Mouse (Mus musculus): ENCODE measurements at regions not wholly inside any gene's neighbourhood (a gene's known extent, or its start where the extent isn't known, plus 50 kb on each side); places are given as distances from the start of the nearest gene placed in this dataset.

DNA sequence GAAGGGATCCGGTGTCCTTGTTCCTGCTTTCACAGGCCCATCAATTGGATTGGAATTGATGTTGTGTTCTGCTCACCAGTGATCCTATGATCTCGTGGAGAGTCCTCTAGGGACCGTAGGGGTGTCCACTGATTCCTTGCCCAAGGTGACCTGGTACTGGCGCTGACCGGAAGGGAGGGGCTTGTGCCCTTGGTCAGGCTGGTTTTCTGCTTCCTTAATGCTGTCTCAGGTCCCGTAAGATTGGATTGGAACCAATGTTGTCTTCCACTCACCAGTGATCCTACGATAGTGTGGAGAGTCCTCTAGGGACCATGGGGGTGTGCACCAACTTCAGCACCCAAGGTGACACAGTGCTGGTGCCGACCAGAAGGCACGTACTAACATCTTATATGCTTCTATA, 324.9 kb upstream of the Ptchd4 start:
- DNase-seq (ENCODE audit: low spot score) = no peak

GRCm38 (mm10) chr17:42008415-42008814, 307.3 kb upstream of the Ptchd4 start:
- DNase-seq (ENCODE audit: low spot score) = no peak

GRCm38 (mm10) chr17:42024295-42024694, 291.5 kb upstream of the Ptchd4 start:
- DNase-seq (ENCODE audit: low spot score) = no peak

- no peak for DNase-seq (ENCODE audit: low spot score)
Measured at GRCm38 (mm10) chr17:42027253-42027652, 288.5 kb upstream of the Ptchd4 start.

DNA sequence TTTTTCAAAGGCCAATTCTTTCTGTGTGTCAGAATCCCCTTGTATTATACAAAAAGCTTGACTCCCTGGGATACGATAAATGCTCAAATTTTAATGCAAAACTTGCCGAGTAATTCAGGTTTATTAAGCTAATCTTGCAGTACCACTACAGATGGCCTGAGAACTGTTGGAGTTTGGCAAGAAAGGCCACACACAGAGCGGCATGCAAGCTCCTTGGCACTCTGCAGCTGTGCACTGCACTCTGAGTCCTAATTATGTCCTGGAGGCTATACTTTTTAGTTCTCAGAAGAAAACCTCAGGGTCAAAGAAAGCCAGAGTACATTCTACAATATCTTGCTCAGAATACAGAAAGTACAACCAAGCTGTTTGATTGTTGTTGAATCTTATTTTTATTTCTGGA, 286.3 kb upstream of the Ptchd4 start:
- DNase-seq (ENCODE audit: low spot score) = no peak

DNA sequence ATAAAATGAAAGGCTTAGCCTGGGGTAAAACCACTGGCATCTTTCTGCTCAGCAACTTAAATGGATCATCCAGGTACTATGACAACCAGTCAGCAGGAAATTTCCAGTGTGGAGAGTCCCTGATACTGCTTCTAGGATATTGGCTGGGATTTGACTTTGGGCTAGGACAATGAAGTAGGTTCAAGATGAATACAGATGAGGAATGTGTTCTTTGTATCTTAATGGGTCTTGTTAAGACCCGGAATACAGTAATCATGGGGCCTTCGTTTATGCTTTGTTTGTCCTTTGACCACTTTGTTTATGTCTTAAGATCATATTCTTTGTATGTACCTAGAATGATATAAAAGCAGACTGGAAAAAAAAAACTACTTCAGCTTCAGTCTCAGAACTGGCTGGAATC, 278.7 kb upstream of the Ptchd4 start:
- DNase-seq (ENCODE audit: low spot score) = no peak

DNA sequence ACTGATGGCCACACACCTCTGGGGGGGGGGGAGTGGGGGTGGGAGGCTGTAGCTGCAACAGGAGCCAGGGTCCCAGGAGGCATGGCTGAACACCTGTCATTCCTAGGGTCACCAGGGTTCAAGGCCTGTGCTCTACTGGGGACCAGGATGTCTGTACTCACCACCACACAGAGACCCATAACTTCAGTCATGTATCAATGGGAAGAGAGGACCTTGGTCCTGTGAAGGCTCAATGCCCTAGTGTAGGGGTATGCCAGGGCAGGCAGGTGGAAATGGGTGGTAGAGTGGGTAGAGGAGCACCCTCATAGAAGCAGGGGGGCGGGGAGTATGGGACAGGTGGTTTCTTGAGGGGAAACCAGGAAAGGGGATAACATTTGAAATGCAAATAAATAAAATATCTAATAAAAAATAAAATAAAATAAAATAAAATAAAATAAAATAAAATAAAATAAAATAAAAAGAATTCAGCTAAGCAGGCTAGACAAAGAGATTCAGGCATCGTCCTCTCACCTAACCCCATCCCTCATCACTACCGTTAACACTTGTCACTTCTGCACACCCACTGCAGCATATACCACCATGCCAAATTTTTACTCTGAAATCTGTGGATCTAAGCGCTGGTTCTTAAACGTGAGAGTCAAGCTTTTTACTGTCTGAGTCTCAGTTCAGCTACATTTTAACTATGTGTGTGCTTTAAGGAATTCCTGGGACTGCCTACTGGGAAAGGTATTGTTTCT, 265.8 kb upstream of the Ptchd4 start:
- no peak for DNase-seq (ENCODE audit: low spot score)

GRCm38 (mm10) chr17:42090764-42091452, 224.8 kb upstream of the Ptchd4 start:
- no peak for DNase-seq (ENCODE audit: low spot score)

DNA sequence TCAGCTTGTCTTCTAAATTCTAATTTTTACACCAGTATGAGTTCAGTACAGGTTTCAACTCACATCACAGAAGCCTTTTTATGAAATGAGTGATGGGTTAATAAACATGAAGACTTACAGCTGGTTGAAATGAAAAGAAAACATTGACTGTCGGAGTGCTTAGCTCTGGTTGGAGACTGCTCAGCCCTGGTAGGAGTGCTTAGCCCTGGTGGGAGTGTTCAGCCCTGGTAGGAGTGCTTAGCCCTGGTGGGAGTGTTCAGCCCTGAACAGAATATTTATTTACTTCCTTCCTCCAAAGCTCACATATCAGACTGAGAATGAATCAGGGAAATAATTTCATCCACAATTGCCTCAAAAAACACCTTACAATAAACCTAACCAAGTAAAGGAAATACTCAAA, 202.1 kb upstream of the Ptchd4 start:
- DNase-seq (ENCODE audit: low spot score) = no peak

GRCm38 (mm10) chr17:42120759-42121158, 195.0 kb upstream of the Ptchd4 start:
- no peak for DNase-seq (ENCODE audit: low spot score)

DNA sequence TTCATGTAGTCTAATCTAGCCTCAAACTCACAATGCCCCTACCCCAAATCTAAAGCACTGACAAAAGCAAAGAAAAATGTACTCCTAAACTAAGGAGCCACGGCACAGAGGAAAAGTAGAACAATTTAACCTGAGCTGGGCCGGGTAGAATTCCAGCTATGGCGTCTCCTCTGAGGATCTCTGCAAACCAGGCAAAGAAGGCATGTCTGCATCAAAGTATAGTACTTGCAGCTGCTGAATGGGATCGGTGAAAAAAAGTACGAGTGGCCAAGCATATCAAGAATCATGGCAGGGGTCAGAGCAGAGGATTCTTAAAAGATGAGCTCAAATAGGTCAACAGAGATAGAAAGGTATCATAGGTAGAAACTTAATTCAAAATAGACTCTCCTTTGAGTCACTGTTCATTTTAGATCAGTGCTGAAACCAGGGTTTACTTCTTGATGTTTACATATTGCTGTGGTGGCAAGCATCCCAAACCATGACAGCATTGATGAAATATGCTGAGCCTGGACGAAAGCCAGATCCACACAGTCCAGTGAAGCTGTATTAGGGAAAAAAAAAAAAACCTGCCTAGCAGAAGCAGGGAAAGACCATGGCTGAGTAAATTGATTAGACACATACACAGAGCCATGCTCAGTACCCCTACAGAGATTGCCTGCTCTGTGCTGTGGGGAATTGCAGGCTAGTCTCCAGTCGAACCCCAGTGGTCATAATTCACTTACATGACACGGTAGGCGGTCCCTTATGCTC, 189.1 kb upstream of the Ptchd4 start:
- DNase-seq (ENCODE audit: low spot score) = peak; percentile 2

DNA sequence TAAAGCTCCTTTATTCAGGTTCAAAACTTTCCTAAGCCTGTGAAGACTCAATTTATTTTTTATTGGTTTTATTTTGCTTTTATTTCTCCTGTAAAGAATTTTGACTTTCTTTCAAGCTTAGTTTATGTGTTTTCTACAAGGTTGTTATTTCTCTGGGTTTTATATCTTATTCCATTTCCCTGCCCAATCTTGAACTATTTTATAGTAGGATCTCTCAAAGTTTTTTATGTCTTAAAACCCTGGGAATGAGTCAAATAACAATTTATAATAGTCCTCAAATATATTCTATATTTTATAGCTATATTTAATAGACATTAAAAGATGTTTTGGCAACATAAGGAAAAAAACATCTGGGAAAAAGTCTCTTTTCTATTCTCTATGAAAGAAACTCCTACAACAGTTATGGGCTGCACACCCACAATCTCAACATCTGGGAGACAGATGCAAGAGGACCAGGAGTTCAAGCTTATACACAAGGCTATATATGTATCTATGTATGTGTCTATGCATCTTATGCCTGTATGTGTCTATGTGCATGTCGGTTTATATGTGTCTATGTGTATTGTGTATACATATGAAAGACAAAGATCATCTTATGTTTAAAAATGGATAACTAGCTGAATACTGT, 146.2 kb upstream of the Ptchd4 start:
- no peak for DNase-seq (ENCODE audit: low spot score)

DNA sequence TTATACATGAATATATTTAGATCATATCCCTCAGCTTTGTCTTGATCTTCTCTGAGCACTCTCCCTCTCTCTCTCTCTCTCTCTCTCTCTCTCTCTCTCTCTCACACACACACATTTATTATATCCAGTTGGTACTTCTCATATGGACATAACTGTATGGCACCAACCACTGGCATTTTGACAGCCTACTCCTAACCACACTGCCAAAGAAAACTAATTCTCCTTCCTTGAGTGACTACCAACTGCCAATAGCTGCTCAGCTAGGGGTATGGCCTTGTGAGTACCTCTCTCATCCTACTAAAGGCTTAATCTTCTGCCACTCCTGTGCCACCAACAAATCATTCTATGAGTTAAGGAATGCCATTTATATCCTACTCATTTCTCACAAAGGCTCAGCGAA, 127.2 kb upstream of the Ptchd4 start:
- DNase-seq (ENCODE audit: low spot score) = no peak

DNA sequence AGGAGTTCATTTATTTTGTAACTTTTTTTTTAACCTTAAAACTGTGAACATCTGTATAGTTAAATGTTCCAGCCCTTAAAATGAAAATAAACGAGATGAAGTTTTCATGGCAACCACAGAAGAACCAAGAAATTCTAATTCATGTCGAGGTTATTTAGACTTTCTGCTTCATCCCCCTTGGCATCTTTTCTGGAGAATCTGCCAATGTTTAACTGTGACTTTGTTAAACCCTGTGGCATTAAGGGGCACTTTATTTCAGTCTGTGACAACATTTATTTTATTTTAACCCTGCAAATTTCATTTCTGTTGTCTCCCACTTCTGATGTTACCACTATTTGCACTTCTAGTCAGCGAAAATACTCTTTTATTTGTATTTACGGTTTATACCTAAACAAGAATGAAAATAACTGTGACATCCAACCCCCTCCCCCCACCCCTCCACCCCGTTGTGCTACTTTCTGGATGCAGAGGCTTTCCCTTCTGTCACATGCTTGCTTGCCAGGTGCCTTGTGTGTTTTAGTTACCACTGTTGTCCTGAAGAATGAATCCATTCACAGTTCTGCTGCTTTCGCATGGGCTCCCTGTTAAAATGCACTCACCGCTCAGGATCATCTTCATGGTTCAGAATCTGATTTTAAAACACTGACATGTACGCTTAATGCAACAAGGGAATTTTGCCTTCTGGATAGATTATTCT, 125.4 kb upstream of the Ptchd4 start:
- DNase-seq (ENCODE audit: low spot score) = no peak
